Mouse (Mus musculus) right cerebral cortex, postnatal 25 days (tissue): ENCODE measurements at regions not wholly inside any gene's neighbourhood (a gene's known extent, or its start where the extent isn't known, plus 50 kb on each side); places are given as distances from the start of the nearest gene placed in this dataset.
A peak's percentile ranks its signal among the peaks of the same experiment; 100 is the strongest.
"Not testable (repeated sequence)": the region's sequence is repeated elsewhere in the genome, so short reads cannot be mapped to it uniquely, and the experiment has no call there.

Experiments
- DNase-seq: peaks from one replicate; pipeline ENCODE4 v3.0.0; 2022

GRCm38 (mm10) chr8:28400141-28400540, 952.7 kb downstream of the Poteg start:
- no peak for DNase-seq

DNA sequence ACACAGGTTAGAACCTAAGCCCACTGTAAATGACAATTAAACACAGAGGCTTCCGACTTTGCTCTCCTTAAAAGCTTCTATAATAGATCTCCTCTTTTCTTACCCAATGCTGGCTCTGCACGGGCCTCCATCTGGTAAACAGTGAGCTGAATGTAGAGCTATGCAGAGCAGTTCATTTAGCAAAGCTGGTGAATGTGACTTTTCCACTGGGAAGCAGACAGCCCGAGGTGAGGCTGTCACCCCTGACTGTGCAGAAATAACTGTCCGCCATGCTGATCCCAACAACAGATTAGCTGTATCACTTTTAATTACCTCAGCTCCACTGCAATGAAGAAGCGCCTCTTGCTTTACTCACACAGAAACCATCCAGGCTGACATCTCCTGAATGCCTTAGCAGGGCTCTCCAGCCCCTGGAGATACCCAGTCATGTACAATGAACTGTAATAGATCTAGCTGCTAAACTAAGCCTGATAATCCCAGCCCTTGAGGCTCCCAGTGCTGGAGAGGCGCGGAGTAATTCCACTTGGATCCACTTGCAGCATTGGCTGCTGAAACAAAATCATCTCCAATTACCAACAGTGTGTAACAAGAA, 980.2 kb downstream of the Poteg start:
- peak; percentile 3 for DNase-seq

DNA sequence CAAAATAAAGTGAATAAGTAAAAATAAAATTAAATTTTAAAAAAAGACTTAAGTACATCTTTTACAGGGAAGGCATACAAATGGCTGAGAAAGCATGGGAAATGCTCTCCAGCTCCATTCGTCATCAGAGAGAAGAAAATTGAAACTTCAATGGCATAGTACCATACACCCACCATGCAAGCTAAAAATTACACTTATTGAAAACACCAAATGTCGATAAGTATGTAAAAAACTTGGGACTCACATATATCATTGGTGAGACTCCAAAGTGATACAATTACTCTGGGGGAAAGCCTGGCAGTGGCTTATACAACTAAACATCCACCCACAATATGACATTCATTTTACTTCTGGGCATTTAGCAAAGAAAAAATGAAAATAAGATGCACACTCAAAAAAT, 1025.7 kb downstream of the Poteg start:
- no peak for DNase-seq

DNA sequence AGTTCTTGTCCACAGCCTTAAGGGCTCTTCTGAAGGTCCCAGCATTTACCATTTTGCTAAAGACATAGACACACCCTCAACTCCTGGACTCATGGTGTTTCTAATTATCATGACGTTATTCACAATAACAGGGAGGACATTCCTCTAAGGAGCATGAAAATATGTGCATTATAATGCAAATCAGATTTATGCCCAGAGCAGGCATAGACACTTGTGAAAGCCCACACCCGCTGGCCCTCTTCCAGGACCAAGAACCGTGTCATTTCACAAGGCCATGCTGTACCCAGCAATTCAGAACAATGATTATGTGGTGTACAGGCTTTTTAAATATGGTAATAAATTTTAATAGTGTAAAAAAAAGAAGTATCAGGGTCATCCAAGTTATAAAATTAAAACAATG, 1040.4 kb downstream of the Poteg start:
- DNase-seq: no peak

GRCm38 (mm10) chr8:28503488-28504319, 1056.2 kb downstream of the Poteg start:
- DNase-seq: peak; percentile 17

- not testable (repeated sequence) for DNase-seq
These were observed 1076.0 kb downstream of the Poteg start for GRCm38 (mm10) chr8:28523506-28523905.

GRCm38 (mm10) chr8:28547236-28547635, 1099.8 kb downstream of the Poteg start:
- no peak for DNase-seq

- DNase-seq: no peak
These were observed 1112.4 kb downstream of the Poteg start for GRCm38 (mm10) chr8:28559881-28560280.

DNA sequence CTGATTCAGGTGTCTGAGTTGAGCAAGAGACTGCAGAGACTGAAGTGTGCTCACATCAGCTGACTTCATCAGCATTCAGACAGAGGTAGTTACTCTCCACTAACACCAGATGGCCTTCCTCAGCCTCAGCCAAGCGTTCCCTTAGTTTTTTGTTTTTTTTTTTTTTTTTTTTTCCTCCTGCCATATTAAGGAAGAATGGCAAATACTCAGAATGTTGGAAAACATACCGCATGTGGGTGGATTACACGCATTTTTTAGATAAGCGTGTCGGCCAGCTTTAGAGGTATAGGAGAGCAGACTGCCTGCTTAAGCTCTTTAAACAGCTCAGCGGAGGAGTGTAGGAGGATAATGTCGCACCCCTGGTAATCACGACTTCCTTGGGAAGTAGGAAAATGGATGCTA, 1131.8 kb downstream of the Poteg start:
- peak; percentile 22 for DNase-seq

DNA sequence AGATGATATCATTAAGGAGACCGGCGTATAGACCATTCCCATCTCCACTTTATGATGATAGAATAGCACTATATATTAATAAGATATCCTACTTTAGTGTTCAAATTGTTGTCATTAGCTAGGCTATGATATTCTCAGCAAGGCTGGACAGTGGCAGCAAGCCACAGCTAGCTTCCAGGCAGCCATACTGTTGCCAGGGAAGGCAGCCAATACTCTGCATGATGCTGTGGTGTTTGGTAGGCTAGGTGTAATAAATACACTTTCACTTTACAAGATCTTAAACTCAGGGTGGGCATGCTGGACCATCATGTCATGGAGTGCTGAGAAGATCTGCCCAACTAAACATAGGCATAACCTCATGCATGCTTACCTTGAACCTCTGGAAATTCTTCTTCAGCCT, 1133.4 kb downstream of the Poteg start:
- no peak for DNase-seq

GRCm38 (mm10) chr8:28589999-28590398, 1142.5 kb downstream of the Poteg start:
- DNase-seq: no peak

- DNase-seq: peak; percentile 13
These were observed 1145.8 kb downstream of the Poteg start for GRCm38 (mm10) chr8:28593238-28593637.

DNA sequence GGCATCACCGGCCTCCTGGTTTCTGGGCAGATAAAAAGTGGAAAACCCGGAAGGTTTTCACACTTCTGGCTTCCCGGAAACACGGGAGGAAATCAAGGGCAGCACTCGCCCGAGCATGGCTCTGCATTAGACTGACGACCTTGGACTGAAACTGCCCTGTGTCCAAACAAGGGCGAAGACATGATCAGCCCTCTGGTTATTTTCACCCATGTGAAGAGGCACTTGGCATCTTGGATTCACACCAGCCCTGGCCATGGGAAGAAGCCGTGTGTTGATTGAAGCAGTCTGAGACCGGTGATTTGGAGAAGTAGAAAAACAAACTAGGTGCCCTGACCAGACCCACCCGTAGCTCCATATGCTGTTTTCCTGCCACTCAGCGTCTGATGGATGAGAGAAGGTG, 1146.7 kb downstream of the Poteg start:
- no peak for DNase-seq

DNA sequence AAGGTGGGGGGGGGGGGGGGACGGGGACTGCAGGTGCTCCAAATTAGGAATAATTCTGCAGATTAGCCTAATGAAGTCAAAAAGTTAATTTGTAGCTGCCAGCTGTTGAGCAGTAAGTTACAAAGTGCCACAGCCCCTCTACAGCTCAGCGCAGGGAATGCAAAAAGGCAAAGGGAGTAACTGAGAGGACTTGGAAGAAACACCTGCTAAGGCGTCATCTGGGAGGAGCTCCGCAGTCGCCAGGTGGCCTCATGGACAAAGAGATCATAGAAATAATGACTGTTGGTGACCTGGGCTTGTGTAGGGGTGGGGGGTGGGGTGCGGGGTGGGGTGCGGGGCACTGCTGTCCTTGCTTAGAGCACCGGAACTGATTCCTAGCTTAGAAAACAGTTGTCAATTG, 1147.1 kb downstream of the Poteg start:
- DNase-seq: no peak

- no peak for DNase-seq
These were observed 1148.4 kb downstream of the Poteg start for GRCm38 (mm10) chr8:28595880-28596279.
